Mouse (Mus musculus) neutrophil, adult 5-6 weeks (primary cell): ENCODE measurements around the gene Gm10799. TPM values are rescaled to one million over a fixed set of nuclear protein-coding genes. Genes with fewer than 3 reads are reported as not detected.
A peak's percentile ranks its signal among the peaks of the same experiment; 100 is the strongest.

Experiments
- ATAC-seq: fragments of 151-379, 151-347 bp; 2 replicates; pipeline ENCODE4 v1.8.0; 2017; ENCODE audit warnings: mild to moderate bottlenecking, moderate TSS enrichment; ENCODE audit not compliant: insufficient number of reproducible peaks, poor library complexity, low FRiP score, severe bottlenecking; ENCODE audit errors: extremely low read depth
- total RNA-seq: library from RNA; stranded (forward); fragments of 200-1000 nt; gene quantifications from 2 replicates; pipeline ENCODE4 v1.2.3, GENCODE M21; 2017

Gene Gm10799
- total RNA-seq, 1 experiment from 2014 or later = not detected

DNA sequence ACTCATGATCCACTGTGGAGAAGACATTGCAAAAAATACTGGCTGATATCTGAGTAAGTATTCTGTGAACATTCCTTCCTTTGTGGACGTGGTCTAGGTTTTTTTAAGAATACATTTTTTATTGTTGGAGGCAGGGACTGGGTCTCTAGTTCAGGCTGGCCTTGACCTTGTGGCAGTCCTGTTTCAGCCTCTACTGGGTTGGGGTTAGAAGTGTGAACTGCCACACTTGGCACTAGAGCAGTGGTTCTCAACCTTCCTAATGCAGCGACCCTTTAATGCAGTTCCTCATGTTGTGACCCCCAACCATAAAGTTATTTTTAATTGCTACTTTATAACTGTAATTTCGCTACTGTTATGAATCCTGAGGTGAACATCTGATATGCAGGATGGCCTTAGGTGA is 38.0 kb downstream of the Gm10799 start:
- ATAC-seq = no peak

DNA sequence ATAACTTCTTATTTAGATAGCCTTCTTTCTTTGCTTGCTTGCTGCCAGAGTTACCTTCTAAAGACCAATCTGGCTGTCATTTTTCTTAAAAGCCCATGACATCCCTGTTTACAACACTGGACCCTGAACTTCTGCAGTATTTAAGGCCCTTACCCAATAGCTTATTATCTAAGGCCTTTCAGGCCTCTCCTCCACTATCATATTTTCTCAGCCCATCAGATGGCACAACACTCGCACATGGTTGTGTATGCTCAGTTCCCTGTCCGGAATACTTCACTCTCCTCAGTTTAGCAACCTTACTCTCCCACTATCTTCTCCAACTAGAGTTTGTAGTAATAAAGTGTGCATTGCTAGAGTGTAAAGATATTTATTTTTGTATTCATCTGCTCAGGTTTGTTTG is 39.3 kb downstream of the Gm10799 start:
- no peak for ATAC-seq

DNA sequence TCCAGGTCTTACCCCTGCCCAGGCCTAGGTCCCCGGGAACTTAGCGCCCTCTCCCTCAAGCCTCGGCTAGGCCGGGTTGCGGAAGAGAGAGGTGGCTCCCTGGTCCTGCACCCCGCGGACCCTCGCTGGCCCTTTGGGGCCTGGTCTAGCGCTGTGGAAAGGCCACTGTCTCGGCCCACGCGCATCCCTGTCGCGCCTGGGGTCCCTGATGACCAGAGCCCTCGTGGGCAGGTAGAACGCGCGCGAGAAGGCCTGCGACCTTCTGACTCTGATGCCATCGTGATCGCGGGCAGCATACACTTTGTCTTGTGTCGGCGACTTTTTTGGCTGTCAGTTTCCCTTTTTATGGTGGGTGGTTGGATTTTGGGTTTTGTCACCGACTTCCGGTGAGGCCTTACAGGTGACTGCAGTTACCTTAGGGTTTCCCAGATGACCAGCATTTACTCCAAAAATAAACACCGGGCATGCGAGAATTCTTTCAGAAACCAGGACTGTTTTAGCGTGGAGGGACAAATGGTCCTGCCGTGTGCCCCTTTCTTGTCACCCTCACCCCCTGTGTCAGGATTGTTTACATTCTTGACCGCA is 40.1 kb downstream of the Gm10799 start, which contains the start of gene 4931422A03Rik:
4931422A03Rik (minus strand) TSS at position 223 of the 585 bp plus-strand sequence.
- ATAC-seq = peak; percentile 16; the same call in 1 of the 2 replicates

DNA sequence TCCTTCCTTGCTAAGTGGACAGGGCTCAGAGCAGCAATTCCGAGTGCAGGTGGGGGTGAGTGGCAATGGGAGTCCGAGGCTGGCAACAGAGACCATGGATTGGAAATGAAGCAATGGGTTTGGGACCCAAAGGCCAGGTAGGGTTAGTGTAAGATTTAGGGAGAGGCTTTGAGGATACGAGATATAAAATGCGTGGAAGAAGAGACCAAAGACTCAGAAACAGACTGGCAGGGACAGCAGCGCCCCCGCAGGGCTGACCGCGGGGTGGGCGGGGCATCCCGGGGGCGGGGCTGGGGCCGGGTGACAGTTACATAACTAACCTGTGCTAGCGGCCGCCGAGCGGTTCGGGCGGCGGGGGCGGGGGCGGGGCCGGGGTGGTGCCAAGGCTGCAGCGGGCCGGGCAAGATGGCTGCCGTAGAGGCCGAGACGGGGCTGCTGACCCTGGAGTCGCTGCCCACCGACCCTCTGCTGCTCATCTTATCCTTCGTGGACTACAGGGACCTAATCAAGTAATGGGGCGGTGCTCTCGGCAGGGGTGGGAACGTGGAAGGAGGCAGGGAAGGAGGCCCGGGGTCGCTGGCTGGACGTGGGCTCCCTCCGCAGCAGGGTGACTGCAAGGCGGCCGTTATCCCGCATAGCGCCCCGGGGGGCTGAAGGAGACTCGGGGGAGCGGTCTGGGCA is 40.8 kb downstream of the Gm10799 start, which contains the start of gene Fbxo3:
Fbxo3 (plus strand) TSS at position 264 of the 681 bp plus-strand sequence.
- peak; percentile 82 for ATAC-seq

DNA sequence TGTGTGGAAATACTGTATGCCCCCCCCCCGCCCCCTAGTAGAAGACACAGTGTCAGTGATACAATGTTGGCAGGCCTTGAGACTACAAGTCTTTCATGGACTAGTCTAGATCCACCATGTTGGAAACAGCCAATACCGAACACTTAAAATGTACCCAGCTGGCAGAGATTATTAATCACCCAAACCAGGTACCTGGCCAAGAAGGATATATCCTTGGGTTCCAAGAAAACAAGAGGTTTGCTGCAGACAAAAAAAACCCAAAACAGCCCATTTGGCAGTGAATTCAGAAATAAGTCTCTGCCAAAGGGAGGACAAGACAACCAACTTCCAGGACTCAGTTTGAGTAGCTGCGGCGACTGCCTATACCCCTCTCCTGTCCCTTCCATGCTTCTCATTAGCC is 43.7 kb downstream of the Gm10799 start:
- no peak for ATAC-seq

DNA sequence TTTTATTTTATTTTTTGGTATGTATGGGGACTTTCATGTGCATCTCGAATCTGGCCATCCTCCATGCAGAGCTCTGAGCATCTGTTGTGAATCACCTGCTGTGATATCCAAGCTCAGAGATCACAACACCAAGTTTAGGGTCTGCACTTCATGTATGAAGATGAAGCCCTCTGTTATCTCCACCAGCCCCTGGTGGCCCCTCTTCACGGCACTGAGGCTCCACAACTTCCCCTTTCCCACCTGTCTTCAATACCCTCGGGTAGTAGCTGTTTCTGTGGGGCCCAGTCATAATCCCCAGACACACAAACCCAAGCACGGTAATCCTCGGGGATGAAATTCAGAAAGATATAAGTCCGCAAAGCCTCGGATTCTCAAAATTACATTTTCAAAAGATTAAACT is 45.3 kb downstream of the Gm10799 start:
- no peak for ATAC-seq

Other genes starting within 250 kb of the Gm10799 start
- 134 and 151 TPM in 2 replicates for gene Lmo2, start 110.6 kb downstream of the Gm10799 start, total RNA-seq
- gene Fbxo3, start 40.8 kb downstream of the Gm10799 start, total RNA-seq = 45.3 and 46.8 TPM in 2 replicates
- not detected in 2 replicates for gene 4931422A03Rik, start 40.2 kb downstream of the Gm10799 start, total RNA-seq
- gene Gm10912, start 2.7 kb downstream of the Gm10799 start, total RNA-seq = 1.0 and 1.6 TPM in 2 replicates
- 8.7 TPM in 1 of 2 replicates, not detected in the other for gene Cd59b, start 1.3 kb upstream of the Gm10799 start, total RNA-seq
- gene Cd59a, start 27.3 kb upstream of the Gm10799 start, total RNA-seq = 0.58 and 1.6 TPM in 2 replicates
- not detected in 2 replicates for gene A930018P22Rik, start 54.2 kb upstream of the Gm10799 start, total RNA-seq